Mouse (Mus musculus) heart, adult 8-10 months (tissue): ENCODE data around the gene Arhgef3. TPM values are rescaled to one million over a fixed set of nuclear protein-coding genes. Genes with fewer than 3 reads are reported as not detected.
"Not testable (repeated sequence)": the region's sequence is repeated elsewhere in the genome, so short reads cannot be mapped to it uniquely, and the experiment has no call there.

Experiments used
- DNase-seq: peaks from one replicate; pipeline ENCODE4 v3.0.0; 2022; ENCODE audit warnings: low spot score
- total RNA-seq, 4 experiments: library from RNA; stranded (reverse); gene quantifications; 2 replicates each; pipeline ENCODE4 v1.2.4; 2022

Arhgef3 gene
- total RNA-seq, 4 experiments from 2014 or later = 19.5 to 27.9 (median 23.9) TPM

DNA sequence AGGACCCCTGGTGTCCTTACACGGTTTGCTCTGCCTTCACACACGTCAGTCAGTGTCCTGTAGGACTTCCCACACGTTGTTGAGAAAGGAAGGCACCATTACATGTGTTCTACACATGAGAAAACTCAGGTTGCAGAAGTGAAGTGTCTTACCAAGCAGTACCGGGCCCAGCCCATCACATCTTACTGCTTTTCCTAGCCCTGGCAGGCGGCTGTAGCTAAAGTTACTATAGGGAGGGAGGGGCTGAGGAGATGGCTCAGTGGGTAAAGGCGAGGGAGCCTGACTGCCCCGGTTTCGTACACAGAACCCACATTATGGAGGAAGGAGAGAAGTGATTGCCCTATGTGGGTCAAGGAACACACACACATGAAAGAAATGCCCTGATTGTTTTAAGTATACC lies 116.8 kb downstream of the Arhgef3 start:
- DNase-seq = no peak

DNA sequence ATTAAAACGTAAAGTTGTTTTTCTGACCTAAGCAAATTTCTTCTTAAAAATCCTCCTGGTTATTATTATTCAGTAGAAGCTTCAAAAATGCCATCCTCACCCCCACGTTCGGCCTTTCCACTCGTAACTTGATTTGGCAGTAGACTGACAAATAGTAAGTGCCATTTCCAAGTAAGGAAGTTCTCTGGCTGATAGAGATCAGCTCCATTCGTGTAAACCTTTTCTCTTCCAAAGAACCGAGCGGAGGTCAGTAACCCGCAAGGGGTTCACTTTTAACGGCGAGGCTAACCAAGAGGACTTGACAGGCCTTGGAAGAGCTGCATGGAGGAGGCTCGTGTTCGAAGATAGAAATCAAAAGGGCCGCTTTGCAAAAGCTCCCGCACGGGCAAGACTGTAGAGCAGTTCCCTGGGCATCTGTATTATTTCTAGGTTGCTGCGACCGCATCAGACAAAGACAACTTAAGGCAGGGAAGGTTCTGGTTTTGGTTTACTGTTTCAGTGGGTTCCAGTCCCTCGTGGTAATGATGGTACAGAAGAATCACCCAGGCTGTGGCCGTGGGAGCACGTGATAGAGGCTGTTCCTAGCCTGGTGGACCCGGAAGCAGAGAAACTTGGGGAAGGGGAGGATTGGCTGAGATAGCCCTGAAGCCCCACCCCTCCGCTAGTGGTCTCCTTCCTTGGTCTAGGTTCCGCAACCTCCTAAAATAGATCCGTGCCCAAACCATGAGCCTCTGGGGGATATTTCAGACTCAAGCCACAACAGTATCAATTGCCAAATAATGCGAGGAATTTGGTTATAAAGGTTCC lies 117.5 kb downstream of the Arhgef3 start:
- no peak for DNase-seq

DNA sequence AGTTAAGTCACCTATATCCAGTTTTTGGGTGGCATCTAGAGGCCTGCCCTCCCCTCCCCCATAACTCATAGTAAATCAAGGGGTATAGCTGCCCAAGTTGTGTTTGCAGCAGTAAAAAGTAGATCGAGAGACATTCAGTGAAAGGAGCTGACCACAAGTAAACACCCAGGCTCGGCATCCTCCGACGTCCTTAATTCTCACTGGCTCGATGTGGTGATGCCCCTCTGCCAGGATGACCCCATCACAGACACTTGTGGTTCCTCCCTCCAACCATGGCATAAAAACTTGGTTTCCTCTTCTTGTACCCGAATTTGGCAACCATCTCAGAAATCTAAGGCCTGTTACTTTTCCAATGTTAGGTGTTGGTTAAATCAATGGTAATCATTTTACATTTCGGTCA lies 118.4 kb downstream of the Arhgef3 start:
- DNase-seq = no peak

DNA sequence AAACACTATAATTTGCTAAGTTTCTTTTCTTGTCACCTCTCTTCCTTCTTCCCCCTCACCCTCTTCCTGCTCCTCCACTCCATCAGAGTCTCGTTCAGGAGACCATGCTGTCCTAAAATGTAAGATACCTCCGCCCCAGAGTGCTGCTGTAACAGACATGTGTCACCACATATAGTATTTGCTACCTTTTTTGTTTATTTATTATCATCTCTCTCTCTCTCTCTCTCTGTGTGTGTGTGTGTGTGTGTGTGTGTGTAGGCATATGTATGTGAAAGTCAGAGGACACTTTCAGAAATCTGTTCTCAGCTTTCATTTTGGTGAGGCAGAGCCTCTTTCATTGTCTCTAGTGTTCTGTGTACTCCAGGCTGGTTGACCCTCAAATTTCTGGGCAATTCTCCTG lies 119.0 kb downstream of the Arhgef3 start:
- no peak for DNase-seq

DNA sequence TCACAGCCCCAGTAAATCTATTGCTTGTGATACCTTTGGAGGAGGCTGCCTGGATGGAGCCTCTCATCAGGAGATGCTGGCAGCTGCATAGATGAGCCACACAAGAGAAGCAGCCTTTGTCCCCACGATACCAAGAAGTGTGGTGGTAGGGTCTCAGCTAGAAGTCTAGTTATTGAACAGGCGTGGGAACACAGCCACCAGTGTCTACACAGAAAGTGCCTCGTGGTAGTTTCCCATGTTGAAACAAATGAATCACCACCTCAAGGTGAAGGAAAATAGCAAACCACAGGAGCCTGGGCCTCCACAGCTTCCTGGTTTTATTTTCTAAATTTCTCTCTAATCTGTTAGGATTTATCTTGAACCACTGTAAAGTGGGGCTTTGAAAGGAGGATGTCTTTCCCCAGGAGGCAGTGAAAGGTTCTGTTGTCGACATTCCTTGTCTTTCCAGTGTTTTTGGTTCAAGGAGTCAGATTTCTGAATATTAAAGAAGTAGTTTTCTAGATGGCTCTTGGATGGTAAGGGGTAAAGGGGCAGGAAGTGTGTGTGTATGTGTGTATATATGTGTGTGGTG lies 119.7 kb downstream of the Arhgef3 start:
- no peak for DNase-seq

DNA sequence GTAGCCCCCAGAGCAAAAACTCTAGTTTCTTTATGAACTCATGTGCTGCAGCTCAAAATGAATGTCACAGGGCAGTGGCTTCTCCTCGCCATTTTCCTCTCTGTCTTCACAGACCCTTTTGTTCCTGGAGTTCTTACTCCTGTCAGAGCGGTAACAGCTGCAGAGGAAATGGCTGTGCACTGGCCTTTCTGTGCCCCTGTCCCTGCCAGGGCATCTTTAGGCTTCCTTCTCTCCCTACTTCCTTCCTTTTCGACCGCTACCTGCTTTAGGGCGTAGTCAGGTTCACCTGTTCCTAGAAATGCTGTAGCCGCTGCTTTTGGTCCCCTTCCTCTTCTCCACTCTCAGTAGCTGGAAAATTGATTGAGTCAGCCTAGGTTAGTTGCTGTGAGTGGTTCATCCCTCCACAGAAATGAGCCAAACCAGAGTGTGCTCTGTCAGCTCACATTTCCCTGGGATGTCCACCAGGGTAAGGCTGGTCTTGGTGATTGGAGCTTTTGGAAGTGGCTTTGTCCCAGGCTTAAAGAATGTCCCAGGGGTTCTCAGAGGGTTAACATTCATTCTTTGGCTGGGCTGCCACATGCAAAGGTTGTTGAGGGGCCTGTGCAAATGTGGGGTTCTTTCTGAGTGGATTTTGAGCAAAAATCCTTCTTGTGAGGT lies 121.3 kb downstream of the Arhgef3 start:
- DNase-seq = no peak

DNA sequence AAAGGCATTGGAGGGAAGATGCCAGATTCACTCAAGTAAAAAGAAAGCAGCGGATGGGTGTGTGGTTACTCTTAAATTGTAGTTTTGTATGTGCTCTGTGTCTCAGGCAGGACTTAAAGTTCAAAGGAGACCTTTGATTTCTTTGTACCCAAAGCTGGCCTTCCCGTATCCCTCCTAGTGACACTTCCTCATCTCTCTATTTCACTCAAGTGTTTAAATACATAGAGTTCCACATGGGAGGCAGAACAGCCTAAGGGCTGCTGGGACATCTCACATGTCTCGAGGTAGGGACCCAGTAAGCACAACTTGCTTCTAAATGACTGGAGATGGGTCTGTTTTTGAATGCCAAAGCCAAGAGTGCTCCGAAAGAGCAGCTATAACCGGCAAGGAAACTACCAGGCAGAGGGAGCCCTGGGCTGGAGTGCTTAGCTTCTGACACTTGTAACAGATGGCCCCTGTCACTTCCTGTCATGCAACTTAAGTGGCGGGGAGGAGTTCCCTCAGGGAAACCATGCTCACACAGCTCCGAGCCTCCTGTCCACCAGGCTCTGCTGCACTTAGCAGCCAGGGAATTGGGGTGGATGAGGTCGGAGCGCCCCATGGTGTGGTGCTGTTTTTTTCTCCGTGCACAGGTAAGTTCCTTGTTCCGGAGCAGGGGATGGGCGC lies 123.0 kb downstream of the Arhgef3 start:
- peak; percentile 86 for DNase-seq

DNA sequence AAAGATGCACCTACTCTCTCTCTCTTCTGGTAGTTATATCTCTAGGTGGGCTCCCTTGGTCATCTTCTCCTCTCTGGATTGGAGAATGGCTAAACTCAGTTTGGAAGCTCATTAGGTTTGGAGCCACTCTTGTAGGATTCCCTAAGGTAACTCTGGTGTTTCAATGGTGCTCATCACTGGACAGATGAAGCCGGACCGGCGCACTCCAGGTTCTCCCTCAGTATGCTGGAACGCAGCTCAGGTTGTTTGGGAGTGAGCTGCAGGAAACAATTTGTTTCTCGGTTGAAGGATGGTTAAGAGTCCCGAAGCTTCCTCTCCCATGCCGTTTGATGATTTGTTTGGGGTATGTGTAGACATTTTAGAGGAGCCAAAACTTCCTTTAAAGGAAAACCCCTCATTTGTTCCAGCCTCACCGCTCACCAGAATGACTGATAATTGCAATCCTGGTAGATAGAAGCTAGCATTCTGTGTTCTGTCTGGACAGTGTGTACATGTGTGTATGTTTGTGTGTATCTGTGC lies 124.0 kb downstream of the Arhgef3 start:
- DNase-seq = no peak

DNA sequence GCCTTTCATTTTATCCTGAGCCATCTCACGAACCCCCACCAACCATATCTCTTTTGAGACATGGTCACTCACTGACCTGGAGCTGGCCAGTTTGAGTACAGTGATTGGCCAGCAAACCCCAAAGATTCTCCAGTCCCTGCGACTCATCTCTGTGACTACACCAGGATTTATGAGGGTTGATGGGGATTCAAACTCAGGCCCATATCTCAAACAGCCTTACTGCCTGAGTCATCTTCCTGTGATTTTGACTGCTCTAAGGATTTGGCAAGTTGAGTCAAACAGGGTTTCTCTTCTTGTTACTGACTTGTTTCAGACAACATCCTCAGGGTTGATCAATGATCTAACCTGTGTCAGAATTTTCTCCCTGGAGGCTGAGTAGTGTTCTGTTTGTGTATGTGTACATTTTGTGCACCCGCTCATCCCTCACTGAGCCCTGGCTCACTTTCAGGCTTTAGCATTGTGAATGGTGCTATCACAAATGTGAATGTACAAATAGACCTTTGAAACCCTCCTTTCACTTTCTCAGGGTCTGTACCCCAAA lies 124.9 kb downstream of the Arhgef3 start:
- no peak for DNase-seq

DNA sequence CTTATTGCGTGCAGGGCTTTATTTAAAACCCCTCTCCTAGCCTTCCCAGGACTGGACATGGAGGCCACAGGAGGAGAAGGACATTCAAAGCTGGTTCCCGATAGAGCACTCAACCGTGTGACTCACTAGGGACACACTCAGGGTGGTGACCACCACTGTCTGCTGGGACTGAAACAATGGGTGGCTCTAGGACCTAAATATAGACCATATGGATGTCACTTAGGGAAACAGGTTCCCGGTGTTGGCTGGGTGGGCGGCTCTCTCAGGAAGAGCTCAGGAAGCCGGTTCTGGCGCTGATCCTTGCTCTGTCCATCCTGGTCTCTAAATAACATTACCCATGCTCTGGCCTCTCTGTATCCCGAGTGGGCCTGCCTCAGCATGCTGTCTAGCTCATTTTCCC lies 127.6 kb downstream of the Arhgef3 start:
- DNase-seq = peak; percentile 76

DNA sequence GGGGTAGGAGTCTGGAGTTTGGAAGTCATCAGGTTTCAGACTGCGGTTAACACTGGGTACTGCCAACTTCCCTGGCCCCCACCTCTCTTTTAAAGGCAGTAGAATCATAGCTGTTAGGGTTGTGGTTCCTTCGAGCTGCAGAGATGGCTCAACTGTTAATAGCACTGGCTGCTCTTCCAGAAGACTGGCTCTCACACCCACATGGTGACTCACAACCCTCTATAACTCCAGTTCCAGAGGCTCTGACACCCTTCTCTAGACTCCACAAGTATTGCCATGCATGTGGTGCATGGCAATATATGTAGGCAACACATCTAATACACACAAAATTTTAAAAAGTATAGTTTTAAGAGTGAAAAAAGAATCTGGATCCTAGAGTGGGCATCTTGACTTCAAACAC lies 128.1 kb downstream of the Arhgef3 start:
- no peak for DNase-seq

DNA sequence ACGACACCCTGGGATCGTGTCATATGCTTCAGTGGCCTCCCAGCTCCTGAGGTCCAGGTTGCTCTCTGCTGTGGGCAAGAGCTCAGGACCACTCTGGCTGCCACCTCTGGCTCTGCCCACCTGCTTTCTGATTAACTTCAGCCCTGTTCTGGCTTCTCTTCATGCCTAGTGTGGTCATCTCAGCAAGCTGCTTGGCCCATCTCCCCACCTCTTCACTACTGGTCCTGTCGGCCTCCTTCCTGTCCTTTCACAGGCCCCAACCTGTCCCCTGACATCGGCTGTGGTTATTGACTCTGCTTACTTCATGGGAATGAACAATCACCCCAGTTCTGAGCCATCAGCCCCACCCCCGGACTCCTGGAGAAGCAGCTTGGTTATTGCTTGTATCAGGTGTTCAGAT lies 128.9 kb downstream of the Arhgef3 start:
- no peak for DNase-seq

DNA sequence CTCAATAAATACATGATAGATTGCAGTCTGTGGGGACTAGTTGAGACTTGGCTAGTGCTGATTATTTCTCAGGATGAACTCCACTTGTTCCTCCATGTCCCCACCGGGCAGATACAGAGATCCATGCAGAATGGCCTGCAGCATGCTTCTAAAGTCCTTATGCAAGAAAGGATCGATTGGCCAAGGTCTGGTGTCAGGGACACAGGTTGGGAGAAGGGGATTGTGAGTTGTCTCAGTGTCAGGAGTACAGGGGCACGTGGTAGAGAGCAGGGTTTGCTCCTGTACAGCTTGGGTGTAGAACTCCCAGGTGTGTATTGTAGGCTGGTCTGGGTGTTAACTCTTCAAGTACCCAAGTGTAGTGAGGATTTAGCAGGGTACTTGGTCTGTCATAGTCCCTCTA lies 130.2 kb downstream of the Arhgef3 start:
- DNase-seq = no peak

DNA sequence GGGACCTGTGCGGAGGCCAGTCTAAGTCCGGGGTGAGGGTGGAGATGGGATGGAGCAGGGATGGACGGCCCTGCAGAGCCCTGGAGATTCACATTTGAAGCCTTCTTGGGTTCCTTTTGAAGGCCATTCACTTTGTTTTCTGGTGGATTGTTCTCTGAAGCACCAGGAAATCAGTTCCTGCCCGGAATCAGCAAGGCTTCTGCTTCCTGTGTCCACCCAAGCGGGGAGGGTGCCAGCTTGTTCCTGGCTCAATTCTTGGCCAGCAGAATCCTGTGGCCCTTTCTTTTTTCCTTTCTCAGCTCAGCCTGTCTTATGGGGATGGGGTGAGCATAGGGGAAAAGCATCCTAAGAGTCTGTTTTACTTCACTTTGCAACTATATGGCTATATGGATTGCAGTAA lies 131.7 kb downstream of the Arhgef3 start:
- peak; percentile 53 for DNase-seq

DNA sequence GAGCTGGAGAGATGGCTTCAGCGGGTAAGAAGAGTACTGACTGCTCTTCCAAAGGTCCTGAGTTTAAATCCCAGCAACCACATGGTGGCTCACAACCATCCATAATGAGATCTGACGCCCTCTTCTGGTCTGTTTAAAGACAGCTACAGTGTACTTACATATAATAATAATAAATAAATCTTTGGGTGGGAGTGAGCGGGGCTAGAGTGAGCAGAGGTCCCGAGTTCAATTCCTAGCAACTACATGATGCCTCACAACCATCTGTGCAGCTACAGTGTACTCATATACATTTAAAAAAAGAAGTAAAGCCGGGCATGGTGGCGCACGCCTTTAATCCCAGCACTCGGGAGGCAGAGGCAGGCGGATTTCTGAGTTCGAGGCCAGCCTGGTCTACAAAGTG lies 132.2 kb downstream of the Arhgef3 start:
- DNase-seq = not testable (repeated sequence)

DNA sequence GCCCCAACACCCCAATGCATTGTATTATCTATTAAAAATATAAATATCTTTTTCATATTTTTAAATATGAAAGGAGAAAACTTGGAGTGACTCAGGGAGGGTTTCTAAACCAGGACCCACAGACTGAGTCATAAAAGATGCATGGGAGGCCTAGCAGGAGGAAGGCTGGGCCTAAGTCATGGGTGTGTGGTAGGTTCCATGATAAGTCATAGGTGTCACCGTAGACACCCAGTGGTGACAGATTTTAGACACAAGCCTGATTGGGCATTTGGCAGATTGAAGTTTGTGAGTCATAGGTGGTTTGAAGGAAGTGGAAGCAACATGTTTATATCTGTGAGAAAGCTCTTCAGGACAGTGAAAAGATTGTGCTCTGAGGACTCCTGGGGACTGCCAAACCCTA lies 134.4 kb downstream of the Arhgef3 start:
- DNase-seq = no peak

DNA sequence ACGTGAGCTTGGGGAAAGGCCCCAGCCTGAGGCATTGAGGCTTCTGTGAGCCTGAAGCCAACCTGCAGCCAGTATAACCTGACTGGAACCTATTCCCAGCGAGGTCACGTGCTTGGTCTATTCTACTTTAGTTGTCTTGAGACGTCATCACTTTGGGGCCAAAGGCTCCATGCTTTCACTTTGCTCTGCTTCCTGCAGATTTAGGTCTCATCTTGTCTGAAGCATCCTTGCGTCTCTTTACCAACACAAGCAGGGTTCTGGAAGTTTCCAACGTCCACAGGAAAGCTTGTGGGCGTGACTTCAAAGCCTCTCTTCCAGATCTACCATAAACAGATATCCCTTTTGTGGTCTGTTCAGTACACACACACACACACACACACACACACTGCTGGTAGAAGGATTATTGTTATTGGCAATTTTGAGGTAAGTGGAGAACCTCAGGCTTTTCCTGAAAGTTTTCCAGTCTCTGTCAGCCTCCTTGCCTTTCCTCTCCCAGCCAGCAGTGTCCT lies 135.6 kb downstream of the Arhgef3 start:
- no peak for DNase-seq

DNA sequence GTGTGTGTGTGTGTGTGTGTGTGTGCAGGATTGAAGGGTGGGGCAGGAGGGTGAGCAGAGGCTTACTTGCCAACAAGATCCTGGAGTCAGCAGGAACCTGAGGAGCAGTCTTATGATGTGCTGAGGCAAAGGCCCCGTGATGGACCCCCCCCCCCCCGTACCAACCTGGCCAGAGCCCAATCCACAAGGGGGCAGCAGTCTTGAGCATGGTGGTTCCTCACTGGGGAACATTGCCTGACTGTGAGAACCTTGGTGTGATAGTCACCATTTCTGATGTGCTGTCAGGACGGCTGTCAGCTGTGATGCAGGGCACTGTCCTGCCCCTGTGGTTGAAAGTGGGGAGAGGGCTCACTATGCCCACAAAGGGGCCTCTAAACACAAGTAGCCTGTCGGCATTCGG lies 138.7 kb downstream of the Arhgef3 start:
- no peak for DNase-seq

DNA sequence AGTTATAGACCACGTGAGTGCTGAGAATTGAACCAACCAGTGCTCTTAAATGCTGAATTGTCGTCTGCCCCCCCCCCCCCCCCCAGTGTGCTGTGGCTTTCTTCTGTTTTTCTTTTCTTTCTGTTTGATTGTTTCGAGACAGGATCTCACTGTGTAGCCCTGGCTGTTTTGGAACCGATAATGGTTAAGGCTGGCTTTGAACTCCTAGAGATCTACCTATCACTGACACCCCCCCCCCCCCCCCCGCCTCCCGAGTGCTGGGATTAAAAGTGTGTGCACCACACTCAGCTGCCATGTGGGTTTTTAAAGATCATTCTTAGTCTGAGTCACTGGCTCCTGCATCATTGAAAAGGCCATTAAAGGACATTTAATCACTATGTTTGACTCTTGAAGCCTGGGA lies 147.7 kb downstream of the Arhgef3 start:
- no peak for DNase-seq

DNA sequence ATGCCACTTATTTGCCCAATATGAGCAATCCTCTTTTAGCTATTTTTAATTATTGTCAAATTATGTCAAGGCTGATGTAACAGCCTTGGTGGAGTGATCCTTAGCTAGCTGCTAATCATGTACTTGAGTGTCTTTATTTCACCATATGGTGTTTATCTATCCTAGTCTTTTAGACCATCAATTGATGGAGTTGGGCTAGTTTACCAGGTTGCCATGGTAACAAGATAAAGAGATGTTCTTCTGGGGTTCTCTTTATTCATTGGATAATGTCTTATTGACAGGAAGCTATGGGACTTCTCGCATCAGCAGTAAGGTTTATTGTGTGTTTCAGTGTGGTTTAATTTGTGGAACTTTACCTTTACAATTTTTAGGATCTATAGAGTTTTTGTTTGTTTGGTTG lies 151.9 kb downstream of the Arhgef3 start:
- no peak for DNase-seq

DNA sequence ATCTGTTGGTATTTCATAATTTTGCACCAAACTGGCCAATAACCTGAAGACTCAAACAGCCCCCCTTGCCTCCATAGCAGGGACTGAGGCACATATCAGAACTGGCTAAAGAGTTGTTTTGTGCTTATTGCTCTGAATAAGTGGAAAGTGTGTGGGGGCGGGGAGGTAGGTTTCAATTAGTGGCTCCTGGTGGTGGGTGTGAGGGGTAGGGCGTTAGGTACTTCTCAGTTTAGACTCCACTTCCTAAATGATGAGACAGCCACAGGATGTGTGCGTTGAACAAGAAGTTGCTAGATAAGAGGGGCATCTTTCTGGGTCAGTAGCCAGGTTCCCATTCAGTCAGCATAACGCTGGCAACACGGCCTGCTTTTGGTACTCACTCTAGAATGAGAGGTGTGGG lies 153.4 kb downstream of the Arhgef3 start:
- DNase-seq = no peak
